Mouse (Mus musculus) cortical plate, adult 2 months (tissue): ENCODE data around the gene Foxb1.

ENCODE experiments used
- CTCF ChIP-seq: fragments of 200-500 bp; IDR thresholded peaks from 2 replicates; pipeline ENCODE4 v1.5.1; 2011; ENCODE audit warnings: mild to moderate bottlenecking, control low read depth, low read length; ENCODE audit not compliant: insufficient read depth; ENCODE audit errors: extremely low read depth
- POLR2A ChIP-seq: fragments of 200-500 bp; IDR thresholded peaks from 2 replicates; pipeline ENCODE4 v1.6.1; 2011; ENCODE audit warnings: mild to moderate bottlenecking, low read length, control low read depth; ENCODE audit not compliant: insufficient read depth; ENCODE audit errors: extremely low read depth

DNA sequence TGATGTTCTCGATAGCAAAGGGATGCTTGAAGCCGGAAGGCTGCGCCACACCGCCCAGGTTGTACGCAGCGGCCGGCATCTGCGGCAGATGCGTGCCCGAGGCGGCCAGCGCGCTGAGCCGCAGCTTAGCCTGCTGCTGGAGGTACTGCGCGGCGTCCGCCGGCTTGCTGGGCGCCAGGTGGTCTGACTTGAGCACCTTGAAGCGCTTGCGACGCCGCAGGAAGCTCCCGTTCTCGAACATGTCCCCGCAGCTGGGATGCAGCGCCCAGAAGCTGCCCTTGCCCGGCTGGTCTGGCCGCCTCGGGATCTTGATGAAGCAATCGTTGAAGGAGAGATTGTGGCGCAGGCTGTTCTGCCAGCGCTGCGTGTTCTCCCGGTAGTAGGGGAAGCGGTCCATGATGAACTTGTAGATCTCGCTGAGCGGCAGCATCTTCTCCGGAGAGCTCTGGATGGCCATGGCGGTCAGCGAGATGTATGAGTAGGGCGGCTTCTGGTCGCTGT lies 969 bp downstream of the Foxb1 start:
- TF ChIP-seq CTCF (no peak), POLR2A (no peak)
